Mouse (Mus musculus): ENCODE data around the gene Parl. TPM values are rescaled to one million over a fixed set of nuclear protein-coding genes. Genes with fewer than 3 reads are reported as not detected.

The Parl gene
- total and polyA plus RNA-seq, 2 experiments, result 36.3 to 42.4 TPM

DNA sequence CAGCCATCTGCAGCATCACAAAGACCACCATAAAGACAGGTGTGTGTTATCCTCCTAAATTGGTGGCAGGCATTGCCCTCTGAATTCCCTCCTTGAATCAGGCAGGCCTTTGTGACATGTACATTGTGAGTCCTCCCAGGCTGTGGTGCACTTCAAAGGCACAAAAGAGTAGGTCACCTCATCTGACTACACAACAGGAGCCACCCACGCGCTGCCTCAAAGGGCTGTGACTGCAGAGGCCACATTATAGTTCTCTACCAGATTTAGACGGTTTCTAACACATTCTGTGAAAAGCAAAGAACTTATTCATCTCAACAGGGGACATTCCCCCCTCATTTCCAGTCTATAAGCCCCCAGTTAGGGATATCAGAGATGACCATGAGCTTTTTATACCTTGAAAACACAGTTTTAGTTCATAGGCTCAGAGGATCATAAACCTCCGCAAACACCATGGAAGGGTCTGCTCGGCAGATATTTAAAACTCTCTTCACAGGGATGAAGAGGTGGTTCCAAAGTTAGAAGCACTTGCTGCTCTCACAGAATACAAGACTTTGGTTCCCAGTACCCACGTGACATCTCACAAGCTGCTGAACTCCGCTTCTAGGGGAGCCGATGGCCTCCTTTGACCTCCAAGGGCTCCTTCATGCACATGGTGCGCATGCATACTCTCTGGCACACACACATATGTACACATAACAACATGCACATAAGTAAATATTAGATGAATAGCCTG is 53.6 kb downstream of the Parl start:
- no peak overlapping the region for H3K27ac ChIP-seq (replicated peaks; ENCODE audit: insufficient read depth, low read depth, low read length)
- no peaks in the 10 kb centered on the region for H3K36me3 ChIP-seq (ENCODE audit: control insufficient read depth, insufficient read depth, low read length)
- WGBS, result 88% methylated on average over 9 of the region's 9 CpGs
- TF ChIP-seq POLR2A (IDR thresholded peaks at IDR 0.05; ENCODE audit: extremely low read depth, insufficient read depth, low read length), result no peak
- TF ChIP-seq CTCF (IDR thresholded peaks at IDR 0.05; ENCODE audit: low read depth, low read length), result no peak
- no peaks in the 10 kb centered on the region for H3K27me3 ChIP-seq (ENCODE audit: control insufficient read depth, insufficient read depth, low read length)
- H3K4me3 ChIP-seq (ENCODE audit: insufficient read depth, low read depth, low read length), result no peak overlapping the region
- H3K4me1 ChIP-seq (ENCODE audit: control insufficient read depth, insufficient read depth, low read length), result no peaks in the 10 kb centered on the region
- no peaks in the 10 kb centered on the region for H3K79me2 ChIP-seq (ENCODE audit: control insufficient read depth, insufficient read depth, low read length)
- DNase-seq (ENCODE audit: extremely low read depth, low read depth, low spot score), result no peak
- no peak overlapping the region for H3K9ac ChIP-seq (ENCODE audit: low read depth, low read length)

DNA sequence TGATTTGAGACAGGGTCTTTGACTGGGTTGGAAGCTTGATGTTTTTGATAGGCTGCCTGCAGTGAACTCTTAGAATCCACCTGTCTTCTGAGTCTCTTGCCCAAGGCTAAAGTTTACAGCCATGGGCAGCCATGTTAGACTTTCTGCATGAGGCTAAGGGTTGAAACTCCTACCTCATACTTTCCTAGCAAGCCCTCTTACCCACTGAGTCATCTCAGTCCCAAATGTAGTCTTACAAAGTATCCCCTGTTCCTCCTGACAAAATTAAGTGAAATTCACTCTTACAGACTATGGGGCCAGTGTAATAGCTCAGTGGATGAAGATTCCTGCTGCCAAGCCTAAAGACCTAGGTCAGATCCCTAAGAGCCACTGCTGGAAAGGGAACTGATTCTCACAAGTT is 55.1 kb downstream of the Parl start:
- Histone ChIP-seq H3K27me3 (ENCODE audit: control insufficient read depth, insufficient read depth, low read length) (no peaks in the 10 kb centered on the region), H3K36me3 (ENCODE audit: control insufficient read depth, insufficient read depth, low read length) (no peaks in the 10 kb centered on the region), H3K27ac (replicated peaks; ENCODE audit: insufficient read depth, low read depth, low read length) (no peak overlapping the region), H3K79me2 (ENCODE audit: control insufficient read depth, insufficient read depth, low read length) (no peaks in the 10 kb centered on the region), H3K4me3 (ENCODE audit: insufficient read depth, low read depth, low read length) (no peak overlapping the region), H3K4me1 (ENCODE audit: control insufficient read depth, insufficient read depth, low read length) (no peaks in the 10 kb centered on the region), H3K9ac (ENCODE audit: low read depth, low read length) (no peak overlapping the region)
- DNase-seq (ENCODE audit: extremely low read depth, low read depth, low spot score), result no peak
- no peak for TF ChIP-seq POLR2A (IDR thresholded peaks at IDR 0.05; ENCODE audit: extremely low read depth, insufficient read depth, low read length)
- no peak for TF ChIP-seq CTCF (IDR thresholded peaks at IDR 0.05; ENCODE audit: low read depth, low read length)

DNA sequence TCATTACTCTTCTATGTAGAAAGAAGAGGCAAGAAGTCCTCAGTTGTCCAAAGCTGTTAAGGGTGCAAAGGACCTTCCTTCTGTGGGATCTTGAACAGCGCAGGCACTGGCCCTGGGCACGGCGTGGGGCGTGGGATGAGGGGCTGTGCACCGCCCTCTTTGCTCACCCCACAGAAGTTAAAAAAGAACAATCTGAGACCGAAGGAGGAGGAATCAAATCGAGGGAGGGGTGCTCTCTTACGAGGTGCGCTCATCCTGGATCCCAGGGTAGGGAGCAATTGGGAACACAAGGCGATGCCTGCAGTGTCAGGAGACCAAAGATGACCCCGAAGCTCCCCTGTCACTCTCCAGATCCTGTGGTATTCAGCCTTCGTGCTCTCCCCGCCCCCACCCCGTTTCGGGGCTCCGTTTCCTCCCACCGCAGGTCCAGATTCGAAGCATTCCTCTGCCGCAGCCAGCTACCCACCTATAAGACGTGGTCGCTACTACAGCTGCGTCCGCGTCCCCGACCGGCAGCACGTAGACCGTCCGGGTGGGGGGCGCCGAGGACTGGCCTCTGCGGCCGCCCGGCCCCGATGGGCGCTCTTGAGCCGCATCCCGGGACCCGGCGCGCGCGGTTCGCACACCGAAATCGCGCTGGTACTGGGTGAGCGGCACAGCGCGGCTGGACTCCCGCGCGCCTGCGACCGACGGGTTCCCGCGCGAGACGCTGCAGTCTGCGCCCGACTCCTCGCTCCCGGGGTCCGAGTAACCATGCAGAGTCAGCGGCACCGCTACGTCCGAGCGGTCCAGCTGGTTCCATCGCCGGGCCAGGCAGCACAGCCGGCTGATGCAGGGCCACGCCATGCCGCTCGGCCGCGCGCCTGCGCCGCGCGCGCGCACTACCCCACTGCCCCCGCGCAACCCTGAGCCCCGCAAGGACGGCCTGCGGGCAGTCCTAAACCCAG is 61.4 kb downstream of the Parl start, which contains the start of gene Map6d1:
Gene Map6d1, minus strand, starts transcription at position 891 of the 947 bp plus-strand sequence.
- DNase-seq (ENCODE audit: extremely low read depth, low read depth, low spot score), result no peak
- TF ChIP-seq POLR2A (IDR thresholded peaks at IDR 0.05; ENCODE audit: extremely low read depth, insufficient read depth, low read length) (no peak), CTCF (IDR thresholded peaks at IDR 0.05; ENCODE audit: low read depth, low read length) (no peak)
- no peak within 1 kb of the TSS for H3K27ac ChIP-seq (replicated peaks; ENCODE audit: insufficient read depth, low read depth, low read length)
- no peaks in the 10 kb centered on the region for H3K36me3 ChIP-seq (ENCODE audit: control insufficient read depth, insufficient read depth, low read length)
- no peaks in the 10 kb centered on the region for H3K79me2 ChIP-seq (ENCODE audit: control insufficient read depth, insufficient read depth, low read length)
- H3K4me3 ChIP-seq (ENCODE audit: insufficient read depth, low read depth, low read length), result peak within 1 kb of the TSS; percentile 62; the same call in 1 of the 2 replicates
- peak within 1 kb of the TSS; percentile 45 for H3K9ac ChIP-seq (ENCODE audit: low read depth, low read length)
- peaks cover 3% of the 10 kb centered on the region for H3K4me1 ChIP-seq (ENCODE audit: control insufficient read depth, insufficient read depth, low read length)
- 2% methylated on average over 90 of the region's 90 CpGs for WGBS
- peaks cover 9% of the 10 kb centered on the region for H3K27me3 ChIP-seq (ENCODE audit: control insufficient read depth, insufficient read depth, low read length)

DNA sequence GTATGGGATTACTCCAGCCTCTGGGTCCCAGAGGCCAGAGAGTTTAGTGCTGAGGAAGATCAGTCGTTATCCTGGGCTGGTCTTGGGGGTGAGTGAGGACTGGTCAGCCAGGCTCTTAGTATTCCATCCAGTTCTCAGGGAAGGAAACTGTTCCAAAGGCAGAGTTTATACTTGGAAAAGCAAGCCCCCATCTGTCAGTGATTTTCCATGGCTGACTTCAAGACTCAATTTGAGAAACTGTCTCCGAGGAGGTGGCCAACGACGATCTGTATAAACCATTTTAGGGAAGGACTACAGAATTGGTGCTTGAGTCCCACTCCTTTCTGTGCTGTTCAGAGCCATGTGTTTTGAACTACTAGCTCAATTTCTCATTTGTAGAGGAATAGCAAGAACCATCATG is 63.5 kb downstream of the Parl start:
- Histone ChIP-seq H3K4me3 (ENCODE audit: insufficient read depth, low read depth, low read length) (no peak overlapping the region), H3K9ac (ENCODE audit: low read depth, low read length) (no peak overlapping the region), H3K36me3 (ENCODE audit: control insufficient read depth, insufficient read depth, low read length) (no peaks in the 10 kb centered on the region), H3K79me2 (ENCODE audit: control insufficient read depth, insufficient read depth, low read length) (no peaks in the 10 kb centered on the region), H3K27me3 (ENCODE audit: control insufficient read depth, insufficient read depth, low read length) (peaks cover 9% of the 10 kb centered on the region), H3K4me1 (ENCODE audit: control insufficient read depth, insufficient read depth, low read length) (peaks cover 3% of the 10 kb centered on the region), H3K27ac (replicated peaks; ENCODE audit: insufficient read depth, low read depth, low read length) (no peak overlapping the region)
- TF ChIP-seq CTCF (IDR thresholded peaks at IDR 0.05; ENCODE audit: low read depth, low read length), result no peak
- TF ChIP-seq POLR2A (IDR thresholded peaks at IDR 0.05; ENCODE audit: extremely low read depth, insufficient read depth, low read length), result no peak
- WGBS, result 94% methylated on average over 4 of the region's 4 CpGs
- DNase-seq (ENCODE audit: extremely low read depth, low read depth, low spot score), result no peak

DNA sequence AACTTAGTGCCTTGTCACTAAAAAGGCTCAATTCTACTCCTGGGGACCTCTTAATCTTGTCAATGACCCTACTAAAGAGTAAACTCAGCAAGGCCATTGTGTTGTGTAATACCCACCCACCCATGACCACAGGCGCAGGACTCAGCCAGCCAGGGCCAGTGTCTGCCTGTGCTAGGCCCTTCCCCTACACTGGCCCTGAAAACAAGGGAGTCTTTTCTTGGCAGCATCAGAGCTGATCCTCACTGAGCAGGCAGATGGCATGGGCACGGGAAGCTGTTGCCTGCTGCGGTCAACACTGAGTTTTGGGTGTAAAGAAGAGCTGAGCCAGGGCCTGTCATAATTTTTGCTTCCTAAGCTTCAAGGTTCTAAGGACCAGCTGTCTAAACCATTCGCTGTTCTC is 64.8 kb downstream of the Parl start:
- DNase-seq (ENCODE audit: extremely low read depth, low read depth, low spot score), result no peak
- no peak overlapping the region for H3K4me3 ChIP-seq (ENCODE audit: insufficient read depth, low read depth, low read length)
- H3K9ac ChIP-seq (ENCODE audit: low read depth, low read length), result no peak overlapping the region
- 64% methylated on average over 4 of the region's 4 CpGs for WGBS
- H3K79me2 ChIP-seq (ENCODE audit: control insufficient read depth, insufficient read depth, low read length), result no peaks in the 10 kb centered on the region
- peaks cover 3% of the 10 kb centered on the region for H3K4me1 ChIP-seq (ENCODE audit: control insufficient read depth, insufficient read depth, low read length)
- H3K36me3 ChIP-seq (ENCODE audit: control insufficient read depth, insufficient read depth, low read length), result no peaks in the 10 kb centered on the region
- H3K27me3 ChIP-seq (ENCODE audit: control insufficient read depth, insufficient read depth, low read length), result peaks cover 9% of the 10 kb centered on the region
- TF ChIP-seq POLR2A (IDR thresholded peaks at IDR 0.05; ENCODE audit: extremely low read depth, insufficient read depth, low read length) (no peak), CTCF (IDR thresholded peaks at IDR 0.05; ENCODE audit: low read depth, low read length) (no peak)
- H3K27ac ChIP-seq (replicated peaks; ENCODE audit: insufficient read depth, low read depth, low read length), result no peak overlapping the region
